In the genomic region with DNA sequence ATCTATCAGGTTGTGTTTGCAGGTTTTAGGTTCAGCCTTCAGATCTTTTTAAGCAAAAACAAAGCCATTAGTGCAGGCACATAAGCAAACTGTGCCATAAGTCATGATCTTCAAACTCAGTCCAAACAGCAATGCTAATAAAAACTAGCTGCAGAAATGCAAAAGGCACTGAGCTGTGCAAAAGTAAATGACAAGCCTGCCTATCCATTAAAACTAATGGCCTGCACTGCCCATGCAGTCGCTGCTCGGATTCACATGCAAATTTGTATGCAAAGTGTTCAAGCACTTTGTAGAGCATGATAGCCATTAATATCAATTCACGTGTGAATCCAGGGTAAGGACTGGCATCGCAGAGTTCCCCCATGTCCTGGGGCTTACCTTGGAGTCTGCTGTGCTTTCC, we compare ENCODE assay signal across 17 mouse cellular contexts. TPM values are rescaled to one million over a fixed set of nuclear protein-coding genes. Genes with fewer than 3 reads are reported as not detected.
A peak's percentile ranks its signal among the peaks of the same experiment; 100 is the strongest.
DNase-seq lines count a peak whose midpoint lies in the region; ATAC-seq and TF ChIP-seq lines count a peak whose summit lies in the region.
"Had no signal": no experiment of that assay in that cellular context is flagged by ENCODE, and none has a peak within 500 bp of the region (broad histone marks: within the 10 kb centered on the region; RNA-seq: fewer than 3 reads in every experiment).

No protein-coding gene starts in this region.

- DNase-seq in hindbrain, embryonic 11.5 days (ENCODE audit: low spot score) = no peak
- no peak for DNase-seq in midbrain, postnatal 0 days (ENCODE audit: low spot score)
- no peak for DNase-seq in urinary bladder, adult 18-20 months (ENCODE audit: low spot score in 2 of 2)
- no peak for DNase-seq in urinary bladder, postnatal 14 days (ENCODE audit: low spot score)
- DNase-seq: adrenal gland, adult 2 months; cerebellum, adult 8-10 months; lung, postnatal 14 days; thymus, adult 18-20 months; thymus, postnatal 4 days had no signal

- 0 out of 2 replicates have a peak overlapping the region, but pooled peaks have one; percentile 11 for H3K27ac ChIP-seq in forebrain, embryonic 13.5 days
- H3K27ac ChIP-seq in forebrain, embryonic 16.5 days (ENCODE audit: low read length) = no peak overlapping the region
- peak overlapping the region; percentile 57 for H3K27ac ChIP-seq in hindbrain, embryonic 15.5 days (replicated peaks)
- H3K27ac ChIP-seq in hindbrain, embryonic 11.5 days (ENCODE audit: low read depth, low read length) = no peak overlapping the region
- H3K27ac ChIP-seq in midbrain, embryonic 13.5 days = peak overlapping the region; percentile 22; the same call in 1 of the 2 replicates
- no peak overlapping the region for H3K27ac ChIP-seq in midbrain, postnatal 0 days (ENCODE audit: low read depth, low read length)
- H3K27ac ChIP-seq: stomach, embryonic 15.5 days had no signal

- no peaks in the 10 kb centered on the region for H3K9me3 ChIP-seq in forebrain, embryonic 13.5 days (replicated peaks)
- no peaks in the 10 kb centered on the region for H3K9me3 ChIP-seq in forebrain, embryonic 16.5 days (ENCODE audit: control insufficient read depth, low read length)
- no peaks in the 10 kb centered on the region for H3K9me3 ChIP-seq in hindbrain, embryonic 15.5 days
- no peaks in the 10 kb centered on the region for H3K9me3 ChIP-seq in hindbrain, embryonic 11.5 days (ENCODE audit: control insufficient read depth, low read length)
- no peaks in the 10 kb centered on the region for H3K9me3 ChIP-seq in midbrain, embryonic 13.5 days
- H3K9me3 ChIP-seq in midbrain, postnatal 0 days (ENCODE audit: low read length) = no peaks in the 10 kb centered on the region
- H3K9me3 ChIP-seq: megakaryocyte, embryonic 14.5 days; stomach, embryonic 15.5 days had no signal

- H3K9ac ChIP-seq in forebrain, embryonic 13.5 days = no peak overlapping the region
- no peak overlapping the region for H3K9ac ChIP-seq in forebrain, embryonic 16.5 days (replicated peaks; ENCODE audit: low read depth, low read length)
- H3K9ac ChIP-seq in hindbrain, embryonic 15.5 days = no peak overlapping the region
- H3K9ac ChIP-seq in hindbrain, embryonic 11.5 days (ENCODE audit: low read depth, low read length) = no peak overlapping the region
- no peak overlapping the region for H3K9ac ChIP-seq in midbrain, embryonic 13.5 days (replicated peaks)
- H3K9ac ChIP-seq in midbrain, postnatal 0 days (replicated peaks; ENCODE audit: low read length, poor library complexity, severe bottlenecking) = no peak overlapping the region
- H3K9ac ChIP-seq: stomach, embryonic 15.5 days had no signal

- ATAC-seq in forebrain, embryonic 13.5 days = no peak
- no peak for ATAC-seq in forebrain, embryonic 16.5 days
- no peak for ATAC-seq in hindbrain, embryonic 15.5 days (ENCODE audit: low FRiP score, low read depth)
- ATAC-seq in hindbrain, embryonic 11.5 days (ENCODE audit: low FRiP score) = no peak
- ATAC-seq in midbrain, embryonic 13.5 days = no peak
- no peak for ATAC-seq in midbrain, postnatal 0 days (ENCODE audit: low FRiP score)

- H3K4me2 ChIP-seq in forebrain, embryonic 13.5 days = no peak overlapping the region
- no peak overlapping the region for H3K4me2 ChIP-seq in forebrain, embryonic 16.5 days (ENCODE audit: low read length)
- H3K4me2 ChIP-seq in hindbrain, embryonic 15.5 days = no peak overlapping the region
- H3K4me2 ChIP-seq in hindbrain, embryonic 11.5 days (replicated peaks; ENCODE audit: low read depth, low read length) = no peak overlapping the region
- no peak overlapping the region for H3K4me2 ChIP-seq in midbrain, embryonic 13.5 days (replicated peaks)
- no peak overlapping the region for H3K4me2 ChIP-seq in midbrain, postnatal 0 days (ENCODE audit: low read depth, low read length, poor library complexity, severe bottlenecking)
- H3K4me2 ChIP-seq: heart, embryonic 11.5 days; liver, embryonic 11.5 days; stomach, embryonic 15.5 days had no signal

- no peaks in the 10 kb centered on the region for H3K27me3 ChIP-seq in forebrain, embryonic 13.5 days
- H3K27me3 ChIP-seq in forebrain, embryonic 16.5 days (replicated peaks; ENCODE audit: control insufficient read depth, insufficient read depth, low read length) = no peaks in the 10 kb centered on the region
- H3K27me3 ChIP-seq in hindbrain, embryonic 15.5 days = no peaks in the 10 kb centered on the region
- H3K27me3 ChIP-seq in hindbrain, embryonic 11.5 days (ENCODE audit: control insufficient read depth, insufficient read depth, low read length) = no peaks in the 10 kb centered on the region
- no peaks in the 10 kb centered on the region for H3K27me3 ChIP-seq in midbrain, embryonic 13.5 days
- no peaks in the 10 kb centered on the region for H3K27me3 ChIP-seq in midbrain, postnatal 0 days (ENCODE audit: insufficient read depth, low read length)
- H3K27me3 ChIP-seq: megakaryocyte, embryonic 14.5 days; stomach, embryonic 15.5 days had no signal

- no peak overlapping the region for H3K4me3 ChIP-seq in forebrain, embryonic 13.5 days
- H3K4me3 ChIP-seq in forebrain, embryonic 16.5 days (replicated peaks; ENCODE audit: low read length) = no peak overlapping the region
- no peak overlapping the region for H3K4me3 ChIP-seq in hindbrain, embryonic 15.5 days
- H3K4me3 ChIP-seq in hindbrain, embryonic 11.5 days (ENCODE audit: low read depth, low read length) = no peak overlapping the region
- H3K4me3 ChIP-seq in midbrain, embryonic 13.5 days (replicated peaks) = no peak overlapping the region
- no peak overlapping the region for H3K4me3 ChIP-seq in midbrain, postnatal 0 days (ENCODE audit: low read depth, low read length)
- H3K4me3 ChIP-seq: megakaryocyte, embryonic 14.5 days; stomach, embryonic 15.5 days had no signal

- no peak for TF ChIP-seq CTCF in midbrain, postnatal 0 days (IDR thresholded peaks at IDR 0.05)

- peaks cover 61% of the 10 kb centered on the region for H3K4me1 ChIP-seq in forebrain, embryonic 13.5 days
- H3K4me1 ChIP-seq in forebrain, embryonic 16.5 days (replicated peaks; ENCODE audit: control insufficient read depth, insufficient read depth, low read length) = peaks cover 38% of the 10 kb centered on the region
- H3K4me1 ChIP-seq in hindbrain, embryonic 15.5 days (replicated peaks) = peaks cover 32% of the 10 kb centered on the region
- H3K4me1 ChIP-seq in hindbrain, embryonic 11.5 days (replicated peaks; ENCODE audit: control insufficient read depth, insufficient read depth, low read length) = peaks cover 5% of the 10 kb centered on the region
- H3K4me1 ChIP-seq in midbrain, embryonic 13.5 days (replicated peaks) = peaks cover 55% of the 10 kb centered on the region
- H3K4me1 ChIP-seq in midbrain, postnatal 0 days (ENCODE audit: insufficient read depth, low read length) = no peaks in the 10 kb centered on the region
- H3K4me1 ChIP-seq: megakaryocyte, embryonic 14.5 days; stomach, embryonic 15.5 days had no signal

- peaks cover 12% of the 10 kb centered on the region; the same call in 1 of the 2 replicates for H3K36me3 ChIP-seq in forebrain, embryonic 13.5 days (ENCODE audit: poor library complexity, severe bottlenecking)
- 0 out of 2 replicates have a peak, but pooled peaks cover 3% of the 10 kb centered on the region for H3K36me3 ChIP-seq in forebrain, embryonic 16.5 days (ENCODE audit: control insufficient read depth, insufficient read depth)
- peaks cover 16% of the 10 kb centered on the region; the same call in 1 of the 2 replicates for H3K36me3 ChIP-seq in hindbrain, embryonic 15.5 days
- H3K36me3 ChIP-seq in hindbrain, embryonic 11.5 days (ENCODE audit: control insufficient read depth, insufficient read depth, low read length) = no peaks in the 10 kb centered on the region
- peaks cover 11% of the 10 kb centered on the region for H3K36me3 ChIP-seq in midbrain, embryonic 13.5 days
- H3K36me3 ChIP-seq in midbrain, postnatal 0 days (ENCODE audit: insufficient read depth, low read length) = peaks cover 6% of the 10 kb centered on the region; the same call in 1 of the 2 replicates

- 39% methylated on average over 4 of the region's 4 CpGs for WGBS in forebrain, embryonic 13.5 days
- 20% methylated on average over 4 of the region's 4 CpGs for WGBS in forebrain, embryonic 16.5 days
- WGBS in hindbrain, embryonic 15.5 days = 29% methylated on average over 4 of the region's 4 CpGs
- 65% methylated on average over 4 of the region's 4 CpGs for WGBS in hindbrain, embryonic 11.5 days
- 51% methylated on average over 4 of the region's 4 CpGs for WGBS in midbrain, embryonic 13.5 days
- WGBS in midbrain, postnatal 0 days = 52% methylated on average over 4 of the region's 4 CpGs

RNA-seq across cellular contexts. Expression of a gene that starts 40.5 kb away (rescaled TPM):
- polyA plus RNA-seq in forebrain, embryonic 13.5 days (2015; fragmentation: Nextera tagmentation; extraction: Ambion mirVana) = 36.5 and 44.6 TPM in 2 replicates
- 46.8 and 50.6 TPM in 2 replicates for polyA plus RNA-seq in forebrain, embryonic 16.5 days (2015; fragmentation: Nextera tagmentation; extraction: Ambion mirVana)
- 46.3 and 47.0 TPM in 2 replicates for polyA plus RNA-seq in hindbrain, embryonic 15.5 days (2015; fragmentation: Nextera tagmentation; extraction: Ambion mirVana)
- 50.8 and 53.2 TPM in 2 replicates for polyA plus RNA-seq in hindbrain, embryonic 11.5 days (2014; fragmentation: Nextera tagmentation; extraction: Ambion mirVana)
- polyA plus RNA-seq in midbrain, embryonic 13.5 days (2015; fragmentation: Nextera tagmentation; extraction: Ambion mirVana) = 42.0 and 44.3 TPM in 2 replicates
- total RNA-seq in midbrain, postnatal 0 days (2014; rRNA removed) = 53.5 and 68.0 TPM in 2 replicates
- polyA plus RNA-seq in midbrain, postnatal 0 days (2015; fragmentation: Nextera tagmentation; extraction: Ambion mirVana) = 39.1 and 41.3 TPM in 2 replicates

Comparison
In these comparisons a context has a peak if more than half of its experiments do, and no peak if none do; other contexts are left out.
1. H3K27ac ChIP-seq: peak in forebrain, embryonic 13.5 days (single experiment), hindbrain, embryonic 15.5 days (single experiment) and midbrain, embryonic 13.5 days (single experiment); none in forebrain, embryonic 16.5 days (single experiment), hindbrain, embryonic 11.5 days (single experiment) and midbrain, postnatal 0 days (single experiment).